Mouse (Mus musculus) layer of hippocampus, postnatal 25 days (tissue): ENCODE measurements around the gene Klre1. TPM values are rescaled to one million over a fixed set of nuclear protein-coding genes. Genes with fewer than 3 reads are reported as not detected.
A peak's percentile ranks its signal among the peaks of the same experiment; 100 is the strongest.

ENCODE experiments used
- DNase-seq, 2 experiments: peaks; one replicate each; pipeline ENCODE4 v3.0.0; 2022; ENCODE audit warnings: mixed read lengths in 2 of 2, low spot score in 1 of 2; ENCODE audit errors: extremely low spot score in 1 of 2
- total RNA-seq, 2 experiments: library from RNA; stranded (reverse); gene quantifications; 2 replicates each; pipeline ENCODE4 v1.2.3; 2021

Klre1 gene
- not detected for total RNA-seq

DNA sequence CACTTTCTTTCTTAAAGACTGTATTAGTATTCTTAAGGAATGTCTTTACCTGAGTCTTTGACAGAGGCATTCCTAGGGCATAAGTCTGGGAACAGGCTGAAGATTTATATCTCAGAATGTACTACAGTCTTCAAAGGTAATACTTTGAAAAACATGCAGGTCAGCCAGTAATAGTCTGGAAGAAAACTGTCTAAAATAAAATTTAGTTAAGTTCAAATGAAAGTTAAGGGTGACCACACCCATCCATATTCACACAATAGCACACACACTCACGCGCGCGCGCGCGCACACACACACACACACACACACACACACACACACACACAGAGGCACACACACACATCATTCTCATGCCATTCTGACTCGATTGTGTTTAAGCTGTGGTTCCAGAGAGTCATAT is at the start of gene Klre1:
Gene Klre1 (plus strand): TSS at position 301 of the 400 bp plus-strand sequence.
- no peak for DNase-seq

GRCm38 (mm10) chr6:129529605-129530004 is 48.1 kb upstream of the Klre1 start:
- DNase-seq: no peak

- DNase-seq: no peak
Measured at GRCm38 (mm10) chr6:129530261-129530660, 47.4 kb upstream of the Klre1 start.

DNA sequence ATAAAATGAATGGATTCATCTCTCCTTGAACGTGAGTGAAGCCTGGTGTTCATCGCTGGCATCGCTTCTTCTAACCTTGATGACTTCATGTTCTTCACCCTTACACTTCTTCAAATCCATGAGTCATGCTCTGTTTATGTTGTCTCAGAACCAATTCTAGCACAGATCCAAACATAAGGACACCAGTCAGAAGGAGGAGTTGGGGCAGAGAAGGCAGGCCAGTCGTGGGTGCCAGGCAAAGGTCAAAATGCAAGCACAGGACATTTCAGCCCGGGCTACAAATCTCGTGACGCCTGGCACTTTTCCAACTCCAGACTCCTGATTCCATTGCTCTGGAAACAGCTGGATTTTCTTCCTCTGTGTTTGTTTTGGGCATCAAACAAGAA is 45.2 kb upstream of the Klre1 start:
- peak in 1 of 2 experiments; percentile 43 for DNase-seq

DNA sequence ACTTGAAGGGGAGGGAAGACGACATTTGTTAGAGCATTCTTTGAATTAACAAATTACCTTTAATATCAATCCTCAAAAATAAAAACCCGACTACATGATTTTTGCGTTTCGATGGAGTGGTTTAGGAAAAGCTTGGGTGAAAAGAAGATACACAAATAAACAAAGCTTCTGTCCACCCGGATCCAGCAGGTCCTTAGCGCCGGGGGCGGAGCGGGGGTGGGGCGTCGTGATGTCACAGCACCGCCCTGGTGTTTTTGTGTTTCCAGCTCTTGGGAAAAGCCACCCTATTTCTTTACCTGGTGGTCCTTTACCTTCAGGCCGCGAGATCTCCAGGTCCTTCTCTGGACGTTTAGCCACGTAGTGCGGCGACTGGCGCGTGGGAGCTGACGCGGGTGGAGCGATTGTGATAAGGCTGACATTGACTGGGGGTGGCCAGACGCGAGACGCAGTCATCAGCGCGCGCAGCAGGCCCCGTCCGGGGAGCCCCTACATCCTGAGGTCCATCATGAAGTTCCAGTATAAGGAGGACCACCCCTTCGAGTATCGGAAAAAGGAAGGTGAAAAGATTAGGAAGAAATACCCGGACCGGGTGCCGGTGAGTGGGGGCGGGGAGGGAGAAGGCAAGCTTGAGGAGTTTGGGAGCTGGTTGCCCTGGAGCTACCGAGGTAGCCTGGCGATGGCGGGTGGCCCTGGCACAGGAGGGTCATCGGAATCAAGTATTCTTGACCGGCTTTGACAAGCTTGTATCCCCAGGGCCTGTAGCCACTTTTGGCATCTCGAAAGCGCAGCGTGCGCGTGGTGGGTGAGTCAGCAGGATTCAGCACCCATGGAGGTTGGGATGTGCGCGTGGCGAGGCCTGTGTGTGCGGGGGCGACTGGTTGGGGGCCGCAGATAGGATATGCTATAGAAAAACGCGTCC is 44.5 kb upstream of the Klre1 start, which contains the start of gene Gabarapl1:
Gene Gabarapl1 (plus strand): TSS at position 219 of the 919 bp plus-strand sequence.
- DNase-seq: peak; percentile 77 to 79

DNA sequence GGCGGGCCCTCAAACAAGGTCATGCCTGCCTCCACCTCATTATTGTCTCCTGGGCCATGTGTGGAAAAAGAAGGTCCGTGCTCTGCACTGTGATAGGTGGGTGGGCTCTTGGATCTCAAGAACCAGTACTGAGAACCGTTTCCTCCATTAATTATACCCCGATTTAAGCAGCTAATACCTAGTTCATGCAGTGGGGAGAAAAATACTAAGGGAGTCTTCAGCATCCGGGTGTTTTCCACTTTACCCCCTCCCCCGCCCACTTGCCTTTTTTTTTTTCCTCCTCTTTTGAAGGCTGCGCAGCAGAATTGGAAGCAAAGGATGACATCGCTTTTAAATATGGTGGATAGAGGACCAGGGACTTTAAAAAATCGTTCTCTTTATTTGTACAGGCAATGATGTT is 43.6 kb upstream of the Klre1 start:
- DNase-seq: no peak

DNA sequence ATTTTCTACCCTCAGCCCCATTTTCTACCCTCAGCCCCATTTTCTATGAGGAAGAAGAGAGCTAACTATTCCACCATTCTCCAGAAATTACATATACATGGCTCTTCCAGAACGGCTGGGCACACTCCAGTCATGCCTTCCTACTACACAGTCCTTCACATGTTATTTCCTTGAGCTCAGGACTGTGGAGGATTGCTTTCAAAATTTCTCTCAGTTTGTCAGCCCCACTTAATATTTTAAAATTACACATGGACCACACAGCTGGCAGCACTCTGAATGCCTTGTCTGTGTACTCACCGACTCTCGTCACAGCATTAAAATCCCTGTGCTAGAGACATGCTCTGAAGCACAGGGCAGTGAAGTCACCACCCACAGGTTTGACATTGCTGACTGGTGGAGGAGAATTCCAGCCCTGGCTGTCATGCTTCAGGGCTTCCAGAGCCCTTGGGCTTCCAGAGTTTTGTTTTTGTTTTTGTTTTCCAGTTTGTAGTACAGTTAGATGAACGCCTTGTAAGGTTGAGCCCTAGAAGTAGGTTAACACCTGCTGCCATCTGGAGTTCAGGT is 43.0 kb upstream of the Klre1 start:
- DNase-seq: no peak

DNA sequence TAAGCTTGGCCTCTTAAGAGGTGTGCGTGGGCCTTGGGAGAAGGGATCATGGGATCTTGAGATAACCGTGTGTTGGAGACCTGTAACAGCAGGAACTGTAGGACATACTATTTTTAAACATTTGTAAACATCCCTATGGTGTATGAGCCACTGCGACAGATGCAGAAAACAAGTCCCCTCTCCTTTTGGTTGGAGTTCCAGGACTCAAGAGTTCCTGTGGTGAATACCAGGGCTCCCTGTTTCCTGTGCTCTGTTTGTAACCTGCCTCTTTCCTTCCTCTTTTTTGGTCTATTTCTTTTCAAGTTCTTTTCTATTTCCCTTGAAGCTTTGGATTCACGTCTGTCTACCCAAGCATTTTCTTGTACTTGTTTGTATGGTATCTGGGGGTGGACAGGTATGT is 42.0 kb upstream of the Klre1 start:
- DNase-seq: no peak

GRCm38 (mm10) chr6:129538555-129538954 is 39.1 kb upstream of the Klre1 start:
- no peak for DNase-seq

GRCm38 (mm10) chr6:129541931-129542330 is 35.8 kb upstream of the Klre1 start:
- DNase-seq: peak in 1 of 2 experiments; percentile 34

GRCm38 (mm10) chr6:129542540-129542939 is 35.2 kb upstream of the Klre1 start:
- no peak for DNase-seq

- DNase-seq: peak in 1 of 2 experiments; percentile 88
Measured at GRCm38 (mm10) chr6:129543709-129544606, 33.7 kb upstream of the Klre1 start.

DNA sequence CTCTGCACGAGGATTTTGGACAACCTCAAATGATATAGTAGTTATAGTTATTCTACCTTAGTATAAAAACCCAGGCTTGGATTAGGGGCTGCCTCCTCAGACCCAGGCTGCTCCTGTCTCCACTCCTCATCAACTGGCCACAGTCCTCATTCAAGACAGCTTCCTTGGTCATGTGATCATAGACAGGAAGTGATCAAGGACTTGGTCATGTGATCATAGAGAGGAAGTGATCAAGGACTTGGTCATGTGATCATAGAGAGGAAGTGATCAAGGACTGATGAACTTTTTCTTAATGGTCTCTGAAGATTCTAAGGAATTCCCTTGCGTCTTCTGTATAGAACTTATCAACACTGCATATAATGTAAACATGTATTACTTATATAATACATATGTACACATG is 30.4 kb upstream of the Klre1 start:
- DNase-seq: no peak

DNA sequence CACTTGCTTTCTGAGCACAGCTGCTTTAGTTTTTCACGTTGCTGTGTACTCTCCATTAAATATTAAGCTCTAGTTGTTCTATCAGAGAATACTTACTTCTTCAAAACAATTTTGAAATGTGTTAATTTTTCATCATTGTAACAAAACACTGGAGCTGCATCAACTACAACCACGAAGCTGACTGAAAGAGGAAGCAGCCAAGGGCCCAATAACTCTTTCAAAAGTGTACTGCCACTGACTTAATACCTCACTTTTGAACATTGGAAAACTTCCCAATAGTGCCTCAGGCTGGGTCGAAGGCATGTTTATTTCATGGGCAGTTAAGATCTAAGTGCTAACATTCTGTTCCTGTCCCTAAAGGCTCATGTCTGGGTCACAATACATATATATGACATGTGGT is 29.7 kb upstream of the Klre1 start:
- DNase-seq: no peak

GRCm38 (mm10) chr6:129557298-129558023 is 20.2 kb upstream of the Klre1 start:
- DNase-seq: no peak

- peak in 1 of 2 experiments; percentile 81 for DNase-seq
Measured at GRCm38 (mm10) chr6:129558946-129559640, 18.6 kb upstream of the Klre1 start.

- DNase-seq: no peak
Measured at GRCm38 (mm10) chr6:129559641-129560027, 18.1 kb upstream of the Klre1 start.

DNA sequence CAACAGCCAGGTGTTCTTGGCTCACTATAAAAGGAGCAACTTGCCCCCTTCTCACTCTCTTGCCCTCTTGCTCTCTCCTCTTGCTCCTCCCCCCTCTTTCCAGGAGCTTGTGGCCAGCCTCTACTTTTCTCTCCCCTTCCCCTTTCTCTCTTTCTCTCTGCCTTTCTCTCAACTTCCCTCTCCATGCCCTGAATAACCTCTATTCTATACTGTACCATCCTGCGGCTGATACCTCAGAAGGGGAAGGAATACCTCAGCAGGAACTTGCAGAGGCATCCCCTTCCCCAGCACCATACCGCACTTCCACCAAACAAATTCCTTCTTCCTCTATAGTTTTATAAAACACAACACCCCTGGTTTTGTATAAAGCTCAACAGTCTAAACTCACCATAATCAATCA is 12.4 kb upstream of the Klre1 start:
- no peak for DNase-seq

GRCm38 (mm10) chr6:129575315-129575714 is 2.4 kb upstream of the Klre1 start:
- DNase-seq: no peak

DNA sequence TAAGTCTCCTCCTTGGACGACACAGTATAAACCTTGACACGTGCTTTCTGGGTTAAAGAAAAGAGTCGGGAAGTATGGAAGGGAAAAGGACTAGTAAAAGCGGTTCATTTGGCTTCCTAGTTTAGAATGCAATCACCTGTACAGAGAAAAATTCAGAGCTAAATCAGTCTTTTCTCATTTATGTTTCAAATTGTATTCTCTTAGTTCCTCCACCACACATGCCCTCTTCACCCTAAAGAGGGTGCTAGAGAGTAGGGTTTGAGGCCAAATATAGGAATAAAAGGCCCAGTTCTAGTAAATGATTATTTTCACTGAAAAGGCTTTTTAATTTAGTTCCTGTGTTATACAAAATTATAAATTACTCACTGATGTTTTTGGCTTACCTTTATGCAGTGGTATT is 3.6 kb downstream of the Klre1 start:
- no peak for DNase-seq
